Mouse (Mus musculus): ENCODE measurements around the gene Lmtk3.

GRCm38 (mm10) chr7:45775237-45775636, 8.3 kb upstream of the Lmtk3 start:
- TF ChIP-seq CTCF (IDR thresholded peaks at IDR 0.05; ENCODE audit: extremely low read depth, insufficient read length, insufficient replicate concordance, low read depth, low read length) (no peak), POLR2A (IDR thresholded peaks at IDR 0.05; ENCODE audit: low read depth, low read length) (no peak)
